Mouse (Mus musculus): ENCODE measurements around the gene Hes2. TPM values are rescaled to one million over a fixed set of nuclear protein-coding genes. Genes with fewer than 3 reads are reported as not detected.

The Hes2 gene
- polyA plus RNA-seq, 1 experiment from 2014 or later: 2.4 TPM

- WGBS: 25% methylated on average over 6 of the region's 6 CpGs
Measured at GRCm38 (mm10) chr4:152136112-152136875, 22.4 kb upstream of the Hes2 start.

GRCm38 (mm10) chr4:152136876-152137250 is 21.8 kb upstream of the Hes2 start:
- H3K27me3 ChIP-seq: peaks cover 82% of the 10 kb centered on the region
- no peak overlapping the region for H3K27ac ChIP-seq
- H3K4me3 ChIP-seq: no peak overlapping the region
- no peak overlapping the region for H3K9ac ChIP-seq
- 90% methylated on average over 2 of the region's 2 CpGs for WGBS
- no peak for ATAC-seq (ENCODE audit: low FRiP score)
- no peaks in the 10 kb centered on the region for H3K36me3 ChIP-seq
- no peaks in the 10 kb centered on the region for H3K9me3 ChIP-seq (replicated peaks)
- no peak overlapping the region for H3K4me2 ChIP-seq (replicated peaks)
- H3K4me1 ChIP-seq: peaks cover 22% of the 10 kb centered on the region

More at GRCm38 (mm10) chr4:152136112-152136875, 22.4 kb upstream of the Hes2 start:
- Histone ChIP-seq H3K4me1 (peaks cover 28% of the 10 kb centered on the region), H3K4me2 (replicated peaks) (no peak overlapping the region), H3K9ac (no peak overlapping the region), H3K9me3 (replicated peaks) (no peaks in the 10 kb centered on the region), H3K27me3 (peaks cover 83% of the 10 kb centered on the region), H3K36me3 (no peaks in the 10 kb centered on the region), H3K4me3 (no peak overlapping the region), H3K27ac (no peak overlapping the region)
- ATAC-seq (ENCODE audit: low FRiP score): no peak

GRCm38 (mm10) chr4:152138497-152139260 is 20.0 kb upstream of the Hes2 start:
- 3% methylated on average over 50 of the region's 51 CpGs for WGBS
- Histone ChIP-seq H3K9me3 (replicated peaks) (no peaks in the 10 kb centered on the region), H3K27me3 (peaks cover 71% of the 10 kb centered on the region), H3K4me1 (peaks cover 11% of the 10 kb centered on the region), H3K36me3 (no peaks in the 10 kb centered on the region), H3K9ac (no peak overlapping the region), H3K27ac (no peak overlapping the region), H3K4me2 (replicated peaks) (peak overlapping the region; percentile 56), H3K4me3 (peak overlapping the region; percentile 36)
- ATAC-seq (ENCODE audit: low FRiP score): peak; percentile 69

- no peak overlapping the region for H3K4me2 ChIP-seq (replicated peaks)
- H3K36me3 ChIP-seq: no peaks in the 10 kb centered on the region
- peaks cover 62% of the 10 kb centered on the region for H3K27me3 ChIP-seq
- no peak for ATAC-seq (ENCODE audit: low FRiP score)
- no peak overlapping the region for H3K4me3 ChIP-seq
- peaks cover 11% of the 10 kb centered on the region for H3K4me1 ChIP-seq
- 31% methylated on average over 6 of the region's 6 CpGs for WGBS
- H3K9ac ChIP-seq: no peak overlapping the region
- no peak overlapping the region for H3K27ac ChIP-seq
- no peaks in the 10 kb centered on the region for H3K9me3 ChIP-seq (replicated peaks)
Measured at GRCm38 (mm10) chr4:152140441-152140840, 18.2 kb upstream of the Hes2 start.

- Histone ChIP-seq H3K4me1 (peaks cover 9% of the 10 kb centered on the region), H3K9ac (no peak overlapping the region), H3K27me3 (peaks cover 53% of the 10 kb centered on the region), H3K36me3 (no peaks in the 10 kb centered on the region), H3K4me3 (no peak overlapping the region), H3K27ac (no peak overlapping the region), H3K4me2 (replicated peaks) (no peak overlapping the region), H3K9me3 (replicated peaks) (no peaks in the 10 kb centered on the region)
- 69% methylated on average over 8 of the region's 8 CpGs for WGBS
- ATAC-seq (ENCODE audit: low FRiP score): no peak
Measured at GRCm38 (mm10) chr4:152141521-152142135, 17.0 kb upstream of the Hes2 start.

GRCm38 (mm10) chr4:152143632-152144031 is 15.0 kb upstream of the Hes2 start:
- H3K27ac ChIP-seq: no peak overlapping the region
- peaks cover 4% of the 10 kb centered on the region for H3K4me1 ChIP-seq
- H3K9ac ChIP-seq: no peak overlapping the region
- no peak overlapping the region for H3K4me2 ChIP-seq (replicated peaks)
- ATAC-seq (ENCODE audit: low FRiP score): no peak
- H3K4me3 ChIP-seq: no peak overlapping the region
- no peaks in the 10 kb centered on the region for H3K9me3 ChIP-seq (replicated peaks)
- H3K36me3 ChIP-seq: no peaks in the 10 kb centered on the region
- 26% methylated on average over 1 of the region's 1 CpGs for whole genome bisulfite sequencing
- H3K27me3 ChIP-seq: peaks cover 53% of the 10 kb centered on the region

GRCm38 (mm10) chr4:152145473-152145872 is 13.2 kb upstream of the Hes2 start:
- H3K27me3 ChIP-seq: peaks cover 58% of the 10 kb centered on the region
- WGBS: 85% methylated on average over 8 of the region's 10 CpGs
- ATAC-seq (ENCODE audit: low FRiP score): no peak

GRCm38 (mm10) chr4:152146033-152146827 is 12.4 kb upstream of the Hes2 start:
- 62% methylated on average over 11 of the region's 11 CpGs for WGBS
- Histone ChIP-seq H3K9ac (no peak overlapping the region), H3K4me2 (replicated peaks) (no peak overlapping the region), H3K27me3 (peaks cover 57% of the 10 kb centered on the region), H3K27ac (no peak overlapping the region), H3K36me3 (no peaks in the 10 kb centered on the region), H3K4me3 (no peak overlapping the region), H3K4me1 (no peaks in the 10 kb centered on the region), H3K9me3 (replicated peaks) (no peaks in the 10 kb centered on the region)
- ATAC-seq (ENCODE audit: low FRiP score): no peak

More at GRCm38 (mm10) chr4:152145473-152145872, 13.2 kb upstream of the Hes2 start:
- Histone ChIP-seq H3K4me2 (replicated peaks) (no peak overlapping the region), H3K27ac (no peak overlapping the region), H3K4me1 (no peaks in the 10 kb centered on the region), H3K9ac (no peak overlapping the region), H3K9me3 (replicated peaks) (no peaks in the 10 kb centered on the region), H3K36me3 (no peaks in the 10 kb centered on the region), H3K4me3 (no peak overlapping the region)

- H3K9me3 ChIP-seq (replicated peaks): no peaks in the 10 kb centered on the region
- H3K36me3 ChIP-seq: no peaks in the 10 kb centered on the region
- peaks cover 83% of the 10 kb centered on the region for H3K27me3 ChIP-seq
- no peak overlapping the region for H3K27ac ChIP-seq
- H3K4me2 ChIP-seq (replicated peaks): no peak overlapping the region
- peaks cover 11% of the 10 kb centered on the region for H3K4me1 ChIP-seq
- 73% methylated on average over 4 of the region's 4 CpGs for WGBS
- H3K9ac ChIP-seq: no peak overlapping the region
- H3K4me3 ChIP-seq: no peak overlapping the region
- no peak for ATAC-seq (ENCODE audit: low FRiP score)
Measured at GRCm38 (mm10) chr4:152150546-152150945, 8.1 kb upstream of the Hes2 start.

- peaks cover 88% of the 10 kb centered on the region for H3K27me3 ChIP-seq
- peak overlapping the region; percentile 55 for H3K4me2 ChIP-seq (replicated peaks)
- peaks cover 11% of the 10 kb centered on the region for H3K4me1 ChIP-seq
- no peaks in the 10 kb centered on the region for H3K36me3 ChIP-seq
- ATAC-seq (ENCODE audit: low FRiP score): peak; percentile 13; the same call in 1 of the 2 replicates
- H3K27ac ChIP-seq: no peak overlapping the region
- H3K9me3 ChIP-seq (replicated peaks): no peaks in the 10 kb centered on the region
- WGBS: 17% methylated on average over 7 of the region's 7 CpGs
- peak overlapping the region; percentile 34 for H3K4me3 ChIP-seq
- H3K9ac ChIP-seq: no peak overlapping the region
Measured at GRCm38 (mm10) chr4:152151451-152151965, 7.2 kb upstream of the Hes2 start.

GRCm38 (mm10) chr4:152151966-152152544 is 6.6 kb upstream of the Hes2 start, which contains the start of gene Espn:
TSS of gene Espn (minus strand) at chr4:152152371.
- Histone ChIP-seq H3K4me2 (replicated peaks) (peak within 1 kb of the TSS; percentile 55), H3K27me3 (peaks cover 90% of the 10 kb centered on the region), H3K27ac (no peak within 1 kb of the TSS), H3K4me3 (peak within 1 kb of the TSS; percentile 34), H3K9ac (peak within 1 kb of the TSS; percentile 29; the same call in 1 of the 2 replicates), H3K4me1 (peaks cover 11% of the 10 kb centered on the region), H3K36me3 (no peaks in the 10 kb centered on the region), H3K9me3 (replicated peaks) (no peaks in the 10 kb centered on the region)
- WGBS: under 1% methylated on average over 48 of the region's 57 CpGs
- peak; percentile 66 for ATAC-seq (ENCODE audit: low FRiP score)

Measured in hindbrain, embryonic 12.5 days (tissue).